Mouse (Mus musculus) CH12.LX (cell line): Measurements from ENCODE around the gene Pde8b.

ENCODE experiments used
- MAFK ChIP-seq: IDR thresholded peaks from 2 replicates; pipeline ENCODE4 v1.6.1; 2011; ENCODE audit warnings: low read length, improper control_type of control experiment; ENCODE audit not compliant: insufficient replicate concordance
- POLR2A ChIP-seq: IDR thresholded peaks from 2 replicates; pipeline ENCODE4 v1.6.1; 2011; ENCODE audit warnings: low read depth, mild to moderate bottlenecking, improper control_type of control experiment, low read length
- TBP ChIP-seq: conservative IDR thresholded peaks from 2 replicates; pipeline ENCODE4 v1.6.1; 2011; ENCODE audit warnings: low read depth, low read length, improper control_type of control experiment

DNA sequence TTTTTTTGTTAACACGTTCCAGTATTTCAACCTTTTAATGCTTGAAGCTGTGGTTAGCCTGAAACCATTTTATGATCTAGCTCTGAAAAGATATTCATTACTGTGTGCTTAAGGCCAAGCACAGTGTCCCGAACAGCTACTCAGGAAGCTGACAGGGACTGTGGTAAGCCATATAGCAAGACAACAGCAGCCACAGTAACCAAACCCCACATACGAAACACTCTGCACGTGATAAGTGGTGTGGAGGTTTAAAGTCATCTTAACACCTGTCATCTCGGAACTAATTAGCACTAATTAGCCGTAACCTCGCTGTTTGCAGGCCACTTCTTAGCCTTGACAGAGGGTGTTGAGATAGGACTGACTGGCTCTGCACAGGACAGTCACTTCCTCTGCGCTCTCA, 242.9 kb downstream of the Pde8b start:
- TF ChIP-seq POLR2A (no peak), MAFK (no peak), TBP (no peak)
